Mouse (Mus musculus) mouse trophoblast stem cell (cell line): ENCODE data around the gene Gm17455.

Experiments used
- in situ Hi-C, 2 experiments: fragments of 300-500 bp; cut with MseI, MboI; formaldehyde crosslinking; loops; 2 replicates in 1 of 2; 3 replicates in 1 of 2; pipeline ENCODE4 v1.15.1; 2025

The Gm17455 gene

DNA sequence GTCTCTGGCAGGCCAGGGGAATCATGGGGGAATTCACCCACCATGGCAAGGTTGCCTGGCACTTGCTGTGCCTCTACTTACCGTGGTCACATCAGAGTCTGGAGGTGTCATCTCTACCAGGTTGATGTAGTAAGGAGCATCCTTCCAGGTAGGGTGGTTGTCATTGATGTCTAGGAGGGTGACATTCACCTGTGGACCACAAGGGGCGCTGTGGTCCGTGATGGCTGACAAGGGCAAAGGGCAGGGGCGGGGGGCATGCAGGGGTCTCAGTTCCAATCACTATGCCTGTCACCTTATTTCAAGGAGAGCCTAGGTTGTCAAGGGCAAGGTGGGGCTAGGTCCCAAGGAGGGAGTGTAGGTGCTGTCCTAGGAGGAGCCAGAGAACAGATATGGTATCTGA, 20.1 kb downstream of the Gm17455 start:
- in situ Hi-C loops, result loop anchor here (10.0 kb wide), 2 partner anchors 275 to 335 kb away; partner anchors contain the start of genes Cdh23 (in 2 of the 2) and Slc29a3 (in 1 of the 2)

DNA sequence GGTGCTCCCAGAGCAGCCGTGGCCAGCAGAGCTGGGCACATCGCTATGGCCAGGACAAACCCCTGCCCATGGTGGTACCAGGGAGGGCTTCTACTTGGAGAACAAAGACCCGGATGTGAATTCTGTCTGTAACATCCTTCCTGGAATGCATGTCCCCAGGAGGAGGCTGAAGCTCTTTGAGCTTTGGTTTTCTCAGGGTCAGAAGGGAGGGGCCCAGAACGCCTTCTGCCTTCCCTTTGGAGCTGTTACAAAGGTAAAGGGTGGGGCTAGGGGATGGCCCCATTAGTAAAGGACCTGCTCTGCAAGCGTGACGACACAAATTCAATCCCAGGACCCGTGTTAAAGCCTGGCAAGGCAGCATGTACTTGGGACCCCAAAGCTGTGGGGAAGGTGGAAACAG, 23.2 kb downstream of the Gm17455 start:
- in situ Hi-C loops, result no loop called here

DNA sequence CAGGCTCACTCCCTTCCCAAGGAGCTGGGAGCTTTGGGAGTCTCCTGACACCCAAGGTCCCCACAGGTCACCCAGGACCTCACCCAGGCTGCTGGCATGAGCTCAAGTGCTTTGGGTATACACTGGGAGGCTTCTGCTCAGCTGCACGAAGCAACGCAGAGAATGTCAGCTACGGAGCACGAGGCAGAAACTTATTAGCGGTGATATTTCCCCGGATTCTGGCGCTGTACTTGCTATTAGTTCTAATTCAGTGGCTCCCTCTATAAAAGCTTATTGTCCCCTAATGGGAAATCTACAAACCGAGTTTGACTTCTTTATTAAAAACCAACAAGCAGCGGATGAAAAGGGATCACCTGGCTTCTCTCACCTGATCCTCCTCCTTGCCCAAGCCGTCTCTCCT, 30.5 kb downstream of the Gm17455 start:
- in situ Hi-C loops, result no loop called here

DNA sequence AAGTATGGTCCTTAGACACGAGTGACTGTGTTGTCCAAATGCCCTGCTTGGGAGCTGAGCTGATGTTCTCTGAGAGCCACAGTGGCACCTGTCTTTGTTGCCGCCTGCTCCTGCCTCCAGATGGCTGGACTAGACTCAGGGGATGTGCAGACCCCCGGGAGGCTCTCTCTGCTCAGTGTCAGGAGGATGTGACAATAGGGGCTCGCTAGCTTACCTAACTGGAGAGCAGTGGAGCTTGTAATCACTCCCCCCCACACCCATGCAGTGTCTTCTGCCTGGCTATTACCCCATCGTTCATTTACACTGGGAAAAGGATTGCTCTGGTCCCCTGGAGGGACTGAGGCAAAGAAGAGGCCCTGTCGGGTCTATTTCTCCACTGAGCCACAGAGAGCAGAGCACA, 31.1 kb downstream of the Gm17455 start:
- in situ Hi-C loops, result no loop called here

DNA sequence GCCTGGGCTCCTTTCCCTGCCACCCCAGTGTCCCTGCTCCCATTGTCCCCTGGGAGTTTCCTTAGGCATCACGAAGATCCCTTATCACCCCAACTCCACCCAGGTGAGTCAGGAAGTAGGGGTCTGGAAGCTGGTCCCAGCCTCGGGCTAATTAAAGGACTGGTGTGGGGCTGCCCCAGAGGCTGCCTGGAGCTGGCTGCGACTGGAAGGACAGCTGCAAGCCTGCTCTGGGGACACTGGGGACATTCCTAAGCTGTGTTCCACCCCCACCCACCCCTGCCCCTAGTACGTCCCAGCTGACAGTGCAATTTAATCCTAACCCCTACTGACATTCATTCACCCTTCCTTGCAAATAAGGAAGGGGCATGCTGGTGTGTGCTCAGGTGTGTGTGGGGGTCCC, 33.2 kb downstream of the Gm17455 start:
- in situ Hi-C loops, result no loop called here

DNA sequence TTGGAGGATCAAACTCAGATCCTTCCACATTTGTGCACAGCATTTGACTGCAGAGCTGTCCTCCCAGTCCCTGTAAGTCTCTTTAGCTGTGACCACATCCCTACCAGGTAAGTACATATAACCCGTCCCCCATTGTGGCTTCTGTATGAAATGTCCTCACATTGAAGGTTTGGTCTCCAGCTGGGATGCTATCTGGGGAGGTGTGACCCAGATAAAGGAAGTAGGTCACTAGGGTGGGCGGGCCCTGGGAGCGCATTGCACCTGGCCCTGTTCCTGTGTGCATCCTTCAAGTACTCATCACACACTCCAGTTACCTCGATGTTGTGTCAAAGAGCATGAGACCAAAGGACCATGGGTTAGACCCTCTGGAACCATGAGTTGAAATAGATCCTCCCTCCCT, 42.8 kb downstream of the Gm17455 start:
- in situ Hi-C loops, result no loop called here

DNA sequence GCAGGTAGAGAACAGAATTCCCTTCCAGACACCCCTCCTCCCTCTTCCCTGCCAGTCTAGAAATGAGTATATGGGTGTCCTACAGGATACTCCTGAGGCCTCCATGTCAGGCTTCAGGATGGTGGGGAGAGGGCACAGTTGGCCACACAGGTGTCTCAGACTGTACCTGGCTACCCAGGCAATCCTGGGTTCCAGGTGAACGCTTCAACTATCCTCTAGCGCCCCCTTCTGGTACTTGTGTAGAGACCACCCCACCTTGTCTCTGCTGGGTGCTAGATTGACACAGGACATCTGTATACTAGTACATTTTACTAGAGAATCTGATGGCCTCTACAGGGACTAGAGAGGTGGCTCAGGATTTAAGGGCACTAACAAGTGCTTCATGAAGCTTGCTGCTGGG, 43.6 kb downstream of the Gm17455 start:
- in situ Hi-C loops, result no loop called here

DNA sequence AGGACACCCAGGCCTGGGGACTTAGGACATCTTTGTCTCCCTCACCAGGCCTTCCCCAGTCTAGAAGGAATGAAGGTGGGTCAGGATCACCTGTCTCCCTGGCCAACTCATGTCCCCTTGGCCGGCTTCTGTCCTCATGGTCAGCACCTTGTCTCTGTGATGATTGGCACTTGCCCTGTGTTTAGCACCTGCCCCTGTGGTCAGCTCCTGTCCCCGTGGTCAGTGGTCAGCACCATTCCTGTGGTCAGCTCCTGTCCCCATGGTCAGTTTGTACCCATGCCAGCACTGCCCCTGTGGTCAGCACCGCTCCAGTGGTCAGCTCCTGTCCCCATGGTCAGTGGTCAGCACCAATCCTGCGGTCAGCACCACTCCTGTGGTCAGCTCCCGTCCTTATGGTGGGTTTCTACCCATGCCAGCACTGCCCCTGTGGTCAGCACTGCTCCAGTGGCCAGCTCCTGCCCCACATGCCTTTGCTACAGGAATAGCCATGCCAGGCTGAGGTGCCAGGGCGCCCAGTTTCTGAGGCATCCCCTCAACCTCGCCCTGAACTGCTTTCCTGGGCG, 45.6 kb downstream of the Gm17455 start:
- in situ Hi-C loops, result no loop called here

DNA sequence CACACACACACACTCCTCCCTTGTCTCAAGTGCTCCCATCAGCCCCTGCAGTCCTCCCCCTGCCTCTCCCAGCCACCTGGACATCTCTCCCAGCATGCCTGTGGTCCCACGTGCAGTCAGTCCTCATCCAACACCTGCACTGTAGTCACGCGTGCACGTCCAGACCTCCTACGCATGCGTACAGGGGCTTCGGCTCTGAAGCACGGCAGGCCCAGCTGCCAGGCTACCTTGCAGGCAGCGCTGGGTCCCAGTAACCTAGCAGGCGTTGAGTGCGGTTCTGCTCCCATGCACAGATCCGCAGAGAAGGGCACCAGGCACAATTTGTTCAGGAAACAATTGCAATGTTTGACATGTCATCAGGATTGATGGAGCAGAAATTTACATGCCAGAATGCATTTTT, 47.7 kb downstream of the Gm17455 start:
- in situ Hi-C loops, result no loop called here
